Mouse (Mus musculus) left cerebral cortex, postnatal 4 days (tissue): Measurements from ENCODE around the gene Pisd. TPM values are rescaled to one million over a fixed set of nuclear protein-coding genes. Genes with fewer than 3 reads are reported as not detected.

ENCODE experiments used
- DNase-seq: peaks from one replicate; pipeline ENCODE4 v3.0.0-alpha.2; 2022
- intact Hi-C: fragments of 180-260 bp; cut with DNase I; formaldehyde crosslinking; loops from one replicate; pipeline ENCODE4 v1.15.1; 2025
- total RNA-seq, 2 experiments: library from RNA; stranded (reverse); gene quantifications; 2 replicates each; pipeline ENCODE4 v1.2.3; 2021

Pisd gene
- total RNA-seq, 2 experiments from 2014 or later: 45.6 to 49.8 TPM

GRCm38 (mm10) chr5:32713042-32713702 lies 72.3 kb downstream of the Pisd start:
- intact Hi-C loops: no loop called here

GRCm38 (mm10) chr5:32712221-32713041 lies 73.0 kb downstream of the Pisd start:
- intact Hi-C loops: no loop called here
- no peak for DNase-seq

More at GRCm38 (mm10) chr5:32713042-32713702, 72.3 kb downstream of the Pisd start:
- no peak for DNase-seq

- intact Hi-C loops: no loop called here
- DNase-seq: no peak
Observed at GRCm38 (mm10) chr5:32711485-32711884, 74.0 kb downstream of the Pisd start.

- DNase-seq: no peak
- intact Hi-C loops: no loop called here
Observed at GRCm38 (mm10) chr5:32706226-32706780, 79.1 kb downstream of the Pisd start.

- DNase-seq: no peak
- intact Hi-C loops: no loop called here
Observed at GRCm38 (mm10) chr5:32697208-32697867, 88.1 kb downstream of the Pisd start.

GRCm38 (mm10) chr5:32693411-32693810 lies 92.0 kb downstream of the Pisd start:
- no peak for DNase-seq
- intact Hi-C loops: no loop called here

Other genes starting within 250 kb of the Pisd start
- 10 to 100 TPM; 21.5 to 23.1 TPM for gene Yes1, start 174.5 kb downstream of the Pisd start, total RNA-seq
- gene Gm20671, start 41.5 kb upstream of the Pisd start, total RNA-seq: not detected
- gene Prr14l, start 68.6 kb upstream of the Pisd start, total RNA-seq: 10 to 100 TPM; 26.3 to 31.1 TPM
- gene Depdc5, start 78.1 kb upstream of the Pisd start, total RNA-seq: 10 to 100 TPM; 48.2 to 50.7 TPM
- 100 to 1,000 TPM; 633 to 669 TPM for gene Ywhah, start 233.2 kb upstream of the Pisd start, total RNA-seq